Mouse (Mus musculus) cerebellum, adult 11-12 months (tissue): ENCODE results near the gene Tmem30c.

Experiments used
- DNase-seq: peaks from one replicate; pipeline ENCODE4 v3.0.0; 2022

Gene Tmem30c

DNA sequence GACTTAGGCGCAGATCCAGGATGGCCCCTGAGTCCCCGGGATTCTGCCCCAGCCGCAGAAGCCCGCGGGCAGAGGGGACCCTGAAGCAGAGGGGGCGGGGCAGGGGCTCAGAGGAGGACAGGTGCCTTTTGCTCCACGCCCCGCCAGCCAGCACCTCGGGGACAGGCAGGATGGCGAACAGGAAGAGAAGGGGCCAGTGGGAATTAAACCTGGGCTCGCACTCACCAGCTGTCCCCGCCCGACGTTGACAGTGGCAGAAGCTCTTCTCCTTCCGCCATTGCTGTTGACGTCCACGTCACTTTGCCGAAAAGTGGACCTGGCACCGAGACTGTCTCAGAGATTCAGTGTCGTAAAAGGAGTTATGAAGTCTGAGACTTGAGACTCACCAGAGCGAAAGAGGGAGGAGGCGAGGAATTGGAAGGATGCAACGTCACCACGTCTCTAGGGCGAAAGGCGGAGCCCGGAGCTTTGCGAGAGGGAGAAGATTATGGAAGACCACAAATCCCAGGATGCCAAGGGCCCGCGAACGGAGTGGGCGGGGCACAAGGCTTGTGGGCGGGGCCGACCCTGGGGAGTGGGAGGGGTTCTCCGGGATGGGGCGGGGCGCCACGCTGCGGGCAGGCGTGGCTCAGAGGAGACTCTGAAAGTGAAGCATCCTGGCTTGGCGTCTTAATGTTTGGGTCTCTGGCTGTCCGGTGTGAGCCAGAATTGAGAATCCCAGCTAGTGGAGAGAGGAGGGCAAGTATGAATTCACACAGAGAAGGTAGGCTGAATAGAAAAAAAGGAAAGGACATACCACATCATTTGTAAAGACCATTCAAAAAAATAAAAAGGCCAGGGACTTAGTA lies 61.4 kb downstream of the Tmem30c start, which contains the start of gene Tbc1d23:
Gene Tbc1d23 (minus strand): TSS at position 416 of the 848 bp plus-strand sequence.
- DNase-seq, result peak; percentile 99

GRCm38 (mm10) chr16:57226444-57226843 lies 66.2 kb downstream of the Tmem30c start:
- no peak for DNase-seq

DNA sequence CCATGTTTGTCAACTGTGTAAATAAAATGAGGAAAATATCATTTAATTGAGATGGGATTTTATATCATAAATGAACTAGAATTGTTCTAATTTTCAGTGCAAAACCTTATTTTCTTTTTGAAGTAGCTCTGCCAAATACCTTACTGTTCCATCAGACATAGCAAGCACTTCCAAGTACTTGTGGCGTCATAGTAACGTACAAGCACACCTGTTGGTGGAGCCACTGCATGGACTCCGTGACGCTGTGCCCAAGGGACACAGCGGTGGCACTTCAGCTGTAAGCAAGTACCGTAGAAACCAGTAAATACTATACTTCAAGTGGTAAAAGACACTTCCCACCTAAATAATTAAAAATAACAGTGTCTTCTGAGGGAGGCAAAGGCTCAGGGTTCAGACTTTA lies 72.3 kb downstream of the Tmem30c start:
- no peak for DNase-seq
